Mouse (Mus musculus): ENCODE data around the gene C130032M10Rik. TPM values are rescaled to one million over a fixed set of nuclear protein-coding genes. Genes with fewer than 3 reads are reported as not detected.

The C130032M10Rik gene
- polyA plus RNA-seq, 1 experiment from 2014 or later, result 0.60 TPM

- Histone ChIP-seq H3K4me1 (peaks cover 6% of the 10 kb centered on the region), H3K4me3 (no peak overlapping the region), H3K36me3 (no peaks in the 10 kb centered on the region), H3K4me2 (replicated peaks) (no peak overlapping the region), H3K9ac (no peak overlapping the region), H3K27me3 (no peaks in the 10 kb centered on the region), H3K9me3 (no peaks in the 10 kb centered on the region), H3K27ac (no peak overlapping the region)
- no peak for ATAC-seq (ENCODE audit: insufficient number of reproducible peaks, insufficient read depth, low FRiP score, low TSS enrichment)
Observed at GRCm38 (mm10) chr9:114553828-114554227, 38.3 kb downstream of the C130032M10Rik start.

GRCm38 (mm10) chr9:114554355-114554979 is 39.0 kb downstream of the C130032M10Rik start:
- no peak overlapping the region for H3K4me3 ChIP-seq
- WGBS, result 57% methylated on average over 5 of the region's 5 CpGs
- no peak overlapping the region for H3K9ac ChIP-seq
- H3K27me3 ChIP-seq, result no peaks in the 10 kb centered on the region
- H3K4me2 ChIP-seq (replicated peaks), result no peak overlapping the region
- 0 out of 2 replicates have a peak, but pooled peaks have one; percentile 31 for ATAC-seq (ENCODE audit: insufficient number of reproducible peaks, insufficient read depth, low FRiP score, low TSS enrichment)
- no peaks in the 10 kb centered on the region for H3K36me3 ChIP-seq
- H3K9me3 ChIP-seq, result no peaks in the 10 kb centered on the region
- H3K4me1 ChIP-seq, result peaks cover 7% of the 10 kb centered on the region
- H3K27ac ChIP-seq, result no peak overlapping the region

GRCm38 (mm10) chr9:114556276-114556855 is 40.9 kb downstream of the C130032M10Rik start:
- no peak overlapping the region for H3K9ac ChIP-seq
- no peak overlapping the region for H3K4me2 ChIP-seq (replicated peaks)
- no peak overlapping the region for H3K4me3 ChIP-seq
- 0 out of 2 replicates have a peak, but pooled peaks cover 1% of the 10 kb centered on the region for H3K27me3 ChIP-seq
- WGBS, result 45% methylated on average over 10 of the region's 10 CpGs
- no peak for ATAC-seq (ENCODE audit: insufficient number of reproducible peaks, insufficient read depth, low FRiP score, low TSS enrichment)
- peaks cover 17% of the 10 kb centered on the region for H3K4me1 ChIP-seq
- H3K27ac ChIP-seq, result no peak overlapping the region
- H3K36me3 ChIP-seq, result no peaks in the 10 kb centered on the region
- no peaks in the 10 kb centered on the region for H3K9me3 ChIP-seq

- Histone ChIP-seq H3K36me3 (no peaks in the 10 kb centered on the region), H3K4me3 (no peak overlapping the region), H3K4me1 (peaks cover 18% of the 10 kb centered on the region), H3K4me2 (replicated peaks) (no peak overlapping the region), H3K27me3 (0 out of 2 replicates have a peak, but pooled peaks cover 5% of the 10 kb centered on the region), H3K9me3 (no peaks in the 10 kb centered on the region), H3K27ac (no peak overlapping the region), H3K9ac (no peak overlapping the region)
- ATAC-seq (ENCODE audit: insufficient number of reproducible peaks, insufficient read depth, low FRiP score, low TSS enrichment), result no peak
- 24% methylated on average over 7 of the region's 7 CpGs for WGBS
Observed at GRCm38 (mm10) chr9:114557086-114557485, 41.6 kb downstream of the C130032M10Rik start.

GRCm38 (mm10) chr9:114560141-114560540 is 44.6 kb downstream of the C130032M10Rik start:
- Histone ChIP-seq H3K9ac (no peak overlapping the region), H3K9me3 (no peaks in the 10 kb centered on the region), H3K27me3 (peaks cover 18% of the 10 kb centered on the region), H3K36me3 (no peaks in the 10 kb centered on the region), H3K4me2 (replicated peaks) (peak overlapping the region; percentile 90), H3K4me3 (peak overlapping the region; percentile 59), H3K27ac (no peak overlapping the region), H3K4me1 (peaks cover 17% of the 10 kb centered on the region)
- WGBS, result 9% methylated on average over 7 of the region's 7 CpGs
- no peak for ATAC-seq (ENCODE audit: insufficient number of reproducible peaks, insufficient read depth, low FRiP score, low TSS enrichment)

GRCm38 (mm10) chr9:114560771-114561670 is 45.5 kb downstream of the C130032M10Rik start:
- 1% methylated on average over 36 of the region's 36 CpGs for WGBS
- Histone ChIP-seq H3K4me3 (peak overlapping the region; percentile 59), H3K9ac (peak overlapping the region; percentile 48), H3K9me3 (no peaks in the 10 kb centered on the region), H3K36me3 (no peaks in the 10 kb centered on the region), H3K27ac (no peak overlapping the region), H3K4me1 (peaks cover 18% of the 10 kb centered on the region), H3K4me2 (replicated peaks) (peak overlapping the region; percentile 90), H3K27me3 (peaks cover 18% of the 10 kb centered on the region)
- no peak for ATAC-seq (ENCODE audit: insufficient number of reproducible peaks, insufficient read depth, low FRiP score, low TSS enrichment)

- peaks cover 18% of the 10 kb centered on the region for H3K4me1 ChIP-seq
- peak overlapping the region; percentile 59 for H3K4me3 ChIP-seq
- H3K36me3 ChIP-seq, result no peaks in the 10 kb centered on the region
- peak overlapping the region; percentile 48 for H3K9ac ChIP-seq
- no peak for ATAC-seq (ENCODE audit: insufficient number of reproducible peaks, insufficient read depth, low FRiP score, low TSS enrichment)
- peak overlapping the region; percentile 90 for H3K4me2 ChIP-seq (replicated peaks)
- H3K9me3 ChIP-seq, result no peaks in the 10 kb centered on the region
- under 1% methylated on average over 12 of the region's 12 CpGs for WGBS
- peaks cover 18% of the 10 kb centered on the region for H3K27me3 ChIP-seq
- no peak overlapping the region for H3K27ac ChIP-seq
Observed at GRCm38 (mm10) chr9:114561671-114561971, 46.1 kb downstream of the C130032M10Rik start.

GRCm38 (mm10) chr9:114562031-114562918 is 46.8 kb downstream of the C130032M10Rik start:
- H3K9me3 ChIP-seq, result no peaks in the 10 kb centered on the region
- H3K9ac ChIP-seq, result peak overlapping the region; percentile 67
- H3K4me2 ChIP-seq (replicated peaks), result peak overlapping the region; percentile 90
- 0 out of 2 replicates have a peak, but pooled peaks have one; percentile 4 for ATAC-seq (ENCODE audit: insufficient number of reproducible peaks, insufficient read depth, low FRiP score, low TSS enrichment)
- H3K27me3 ChIP-seq, result peaks cover 18% of the 10 kb centered on the region
- H3K36me3 ChIP-seq, result no peaks in the 10 kb centered on the region
- 0 out of 2 replicates have a peak overlapping the region, but pooled peaks have one; percentile 43 for H3K27ac ChIP-seq
- H3K4me3 ChIP-seq, result peak overlapping the region; percentile 59
- WGBS, result under 1% methylated on average over 101 of the region's 101 CpGs
- H3K4me1 ChIP-seq, result peaks cover 18% of the 10 kb centered on the region

GRCm38 (mm10) chr9:114562919-114563751 is 47.6 kb downstream of the C130032M10Rik start:
- peak overlapping the region; percentile 59 for H3K4me3 ChIP-seq
- peaks cover 18% of the 10 kb centered on the region for H3K27me3 ChIP-seq
- H3K27ac ChIP-seq, result peak overlapping the region; percentile 83
- H3K4me2 ChIP-seq (replicated peaks), result peak overlapping the region; percentile 90
- 0 out of 2 replicates have a peak, but pooled peaks have one; percentile 11 for ATAC-seq (ENCODE audit: insufficient number of reproducible peaks, insufficient read depth, low FRiP score, low TSS enrichment)
- under 1% methylated on average over 119 of the region's 122 CpGs for WGBS
- H3K36me3 ChIP-seq, result no peaks in the 10 kb centered on the region
- no peaks in the 10 kb centered on the region for H3K9me3 ChIP-seq
- peak overlapping the region; percentile 67 for H3K9ac ChIP-seq
- peaks cover 18% of the 10 kb centered on the region for H3K4me1 ChIP-seq

- Histone ChIP-seq H3K36me3 (no peaks in the 10 kb centered on the region), H3K4me3 (peak within 1 kb of the TSS; percentile 59), H3K9ac (peak within 1 kb of the TSS; percentile 67), H3K27ac (peak within 1 kb of the TSS; percentile 83), H3K4me2 (replicated peaks) (peak within 1 kb of the TSS; percentile 90), H3K4me1 (peaks cover 18% of the 10 kb centered on the region), H3K9me3 (no peaks in the 10 kb centered on the region), H3K27me3 (peaks cover 18% of the 10 kb centered on the region)
- peak; percentile 35; the same call in 1 of the 2 replicates for ATAC-seq (ENCODE audit: insufficient number of reproducible peaks, insufficient read depth, low FRiP score, low TSS enrichment)
- WGBS, result under 1% methylated on average over 89 of the region's 91 CpGs
Observed at GRCm38 (mm10) chr9:114563761-114564606, 48.5 kb downstream of the C130032M10Rik start, which contains the start of gene Trim71. Trim71 (minus strand) TSS chr9:114564369.

All from embryonic facial prominence, embryonic 12.5 days (tissue).